15 mouse cellular contexts compared by ENCODE assay signal in genomic region chr9:44045884-44046272, GRCm38 (mm10). TPM values are rescaled to one million over a fixed set of nuclear protein-coding genes. Genes with fewer than 3 reads are reported as not detected.
"Had no signal": no experiment of that assay in that cellular context is flagged by ENCODE, and none has a peak within 500 bp of the region (broad histone marks: within the 10 kb centered on the region; RNA-seq: fewer than 3 reads in every experiment).

No protein-coding gene starts in this region.

- ATAC-seq: intestine, embryonic 16.5 days; midbrain, embryonic 16.5 days had no signal

- H3K4me3 ChIP-seq: kidney, embryonic 15.5 days; limb, embryonic 13.5 days; midbrain, embryonic 12.5 days; neural tube, embryonic 13.5 days had no signal

- H3K36me3 ChIP-seq: kidney, embryonic 15.5 days; limb, embryonic 13.5 days; midbrain, embryonic 12.5 days; neural tube, embryonic 13.5 days had no signal

- H3K4me2 ChIP-seq: kidney, embryonic 15.5 days; limb, embryonic 13.5 days; midbrain, embryonic 12.5 days; neural tube, embryonic 13.5 days had no signal

- H3K9me3 ChIP-seq: kidney, embryonic 15.5 days; limb, embryonic 13.5 days; midbrain, embryonic 12.5 days; neural tube, embryonic 13.5 days had no signal

- H3K27ac ChIP-seq: kidney, embryonic 15.5 days; limb, embryonic 13.5 days; liver, embryonic 14.5 days; midbrain, embryonic 12.5 days; neural tube, embryonic 13.5 days had no signal

- H3K9ac ChIP-seq: kidney, embryonic 15.5 days; limb, embryonic 13.5 days; liver, embryonic 14.5 days; midbrain, embryonic 12.5 days; neural tube, embryonic 13.5 days had no signal

- DNase-seq: kidney, postnatal 14 days; left cerebral cortex, postnatal 4 days; lung, adult 18-20 months; retina, postnatal 1 day; right cerebral cortex, postnatal 4 days had no signal

RNA-seq across cellular contexts. Expression of gene Thy1, which starts 2.7 kb away (rescaled TPM):
- polyA plus RNA-seq: midbrain, embryonic 12.5 days had no signal

RNA-seq across cellular contexts. Expression of gene Mfrp, which starts 55.7 kb away (rescaled TPM):
- total RNA-seq: left cerebral cortex, postnatal 4 days; liver, adult 2 months; megakaryocyte-erythroid progenitor cell, adult 5-6 weeks had no signal
- polyA plus RNA-seq: kidney, embryonic 15.5 days; large intestine, adult 2 months; liver, adult 2 months; liver, embryonic 14.5 days; midbrain, embryonic 12.5 days; neural tube, embryonic 13.5 days had no signal
